Mouse (Mus musculus): ENCODE results near the gene Vwa8.

- TF ChIP-seq CTCF (IDR thresholded peaks at IDR 0.05; ENCODE audit: borderline replicate concordance, control insufficient read depth, extremely low read depth, insufficient read depth, low read length, poor library complexity) (no peak), POLR2A (IDR thresholded peaks at IDR 0.05; ENCODE audit: control insufficient read depth, extremely low read depth, insufficient read depth, low read length, poor library complexity) (no peak)
Measured at GRCm38 (mm10) chr14:79186976-79187375, 338.1 kb downstream of the Vwa8 start.
